Mouse (Mus musculus): ENCODE measurements around the gene Copb1.

DNA sequence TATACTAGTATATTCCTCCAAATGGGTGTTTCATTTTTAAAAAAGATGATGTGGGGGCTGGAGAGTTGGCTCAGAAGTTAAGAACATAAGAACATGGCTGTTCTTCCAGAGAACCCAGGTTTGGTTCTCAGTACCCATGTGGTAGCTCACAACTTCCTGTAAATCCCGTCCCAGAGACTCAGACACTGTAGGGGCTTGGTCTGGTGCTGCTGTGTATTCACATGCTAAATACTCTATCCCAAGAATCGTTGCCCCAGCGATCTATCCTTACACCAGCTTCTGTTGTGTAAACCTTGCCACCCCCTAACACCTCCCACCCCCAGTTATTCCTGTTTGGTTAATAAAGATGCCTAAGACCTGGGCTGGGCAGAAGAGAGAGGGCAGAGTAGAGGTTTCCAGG, 61.9 kb downstream of the Copb1 start:
- TF ChIP-seq CTCF (IDR thresholded peaks at IDR 0.05; ENCODE audit: extremely low read depth, insufficient read depth, insufficient read length, insufficient replicate concordance) (no peak), POLR2A (IDR thresholded peaks at IDR 0.05; ENCODE audit: low read depth, low read length) (no peak)
